Mouse (Mus musculus): ENCODE results near the gene Uspl1.

GRCm38 (mm10) chr5:149212806-149213205 is 28.7 kb downstream of the Uspl1 start:
- TF ChIP-seq CTCF (IDR thresholded peaks at IDR 0.05; ENCODE audit: low read depth) = no peak
- no peak for TF ChIP-seq EP300 (IDR thresholded peaks at IDR 0.05; ENCODE audit: low read depth)

Measured in liver, postnatal 0 days (tissue).